Mouse (Mus musculus): ENCODE results near the gene Zfp958.

- TF ChIP-seq POLR2A (IDR thresholded peaks at IDR 0.05; ENCODE audit: low read depth, low read length) (no peak), CTCF (conservative IDR thresholded peaks at IDR 0.05; ENCODE audit: insufficient read depth, insufficient read length, low read depth, low read length) (no peak)
Observed at GRCm38 (mm10) chr8:4637071-4637470, 24.1 kb downstream of the Zfp958 start.
